Mouse (Mus musculus): ENCODE results near the gene Kcnc4. TPM values are rescaled to one million over a fixed set of nuclear protein-coding genes. Genes with fewer than 3 reads are reported as not detected.

Kcnc4 gene
- polyA plus RNA-seq, 1 experiment from 2014 or later = 0.71 TPM

DNA sequence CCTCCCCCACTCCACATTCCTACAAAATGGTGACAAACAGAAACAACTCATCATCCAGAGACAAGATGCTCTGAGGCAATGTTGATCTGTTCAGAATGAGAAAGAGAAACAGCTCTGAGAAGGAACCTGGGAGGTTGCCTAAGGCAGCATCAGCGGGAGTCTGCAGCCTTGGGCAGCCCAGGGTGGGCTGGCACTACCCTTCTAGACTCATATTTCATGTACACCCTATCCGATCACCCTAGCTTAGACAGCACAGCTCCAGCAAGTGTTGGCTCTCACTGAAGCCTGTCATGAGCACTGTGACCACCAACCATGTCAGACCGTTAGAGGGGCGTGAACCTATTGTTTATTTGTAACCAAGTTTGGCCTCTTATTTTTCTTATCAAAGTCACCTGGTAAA lies 5.1 kb downstream of the Kcnc4 start:
- Histone ChIP-seq H3K36me3 (no peaks in the 10 kb centered on the region), H3K4me1 (peaks cover 12% of the 10 kb centered on the region), H3K4me2 (replicated peaks) (no peak overlapping the region), H3K9me3 (no peaks in the 10 kb centered on the region), H3K27ac (no peak overlapping the region), H3K4me3 (no peak overlapping the region), H3K27me3 (replicated peaks) (peaks cover 44% of the 10 kb centered on the region), H3K9ac (no peak overlapping the region)
- no peak for ATAC-seq (ENCODE audit: low FRiP score, low read depth)
- WGBS = 83% methylated on average over 4 of the region's 4 CpGs

DNA sequence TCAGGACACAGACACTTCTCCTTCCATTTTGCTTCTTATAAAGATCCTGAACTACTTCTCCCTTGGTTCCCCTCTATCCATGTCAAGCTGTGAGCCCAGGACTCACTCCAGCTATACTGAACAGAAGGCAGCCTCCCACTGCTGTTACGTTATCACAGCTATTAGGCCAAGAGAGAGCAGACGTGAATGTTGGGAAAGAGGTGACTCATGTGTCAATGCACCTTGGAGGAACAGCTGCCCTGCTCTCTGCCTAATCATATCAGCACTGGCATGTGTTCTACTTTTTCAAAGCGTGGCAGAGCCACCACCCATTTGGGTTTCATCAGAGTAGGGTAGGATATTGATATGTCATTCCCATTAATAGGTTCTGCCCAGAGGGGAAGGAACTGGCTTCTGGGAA lies 12.5 kb downstream of the Kcnc4 start:
- 80% methylated on average over 3 of the region's 3 CpGs for WGBS
- no peaks in the 10 kb centered on the region for H3K4me1 ChIP-seq
- H3K9ac ChIP-seq = no peak overlapping the region
- no peak overlapping the region for H3K27ac ChIP-seq
- no peaks in the 10 kb centered on the region for H3K9me3 ChIP-seq
- no peak for ATAC-seq (ENCODE audit: low FRiP score, low read depth)
- H3K4me3 ChIP-seq = no peak overlapping the region
- no peak overlapping the region for H3K4me2 ChIP-seq (replicated peaks)
- no peaks in the 10 kb centered on the region for H3K27me3 ChIP-seq (replicated peaks)
- no peaks in the 10 kb centered on the region for H3K36me3 ChIP-seq

DNA sequence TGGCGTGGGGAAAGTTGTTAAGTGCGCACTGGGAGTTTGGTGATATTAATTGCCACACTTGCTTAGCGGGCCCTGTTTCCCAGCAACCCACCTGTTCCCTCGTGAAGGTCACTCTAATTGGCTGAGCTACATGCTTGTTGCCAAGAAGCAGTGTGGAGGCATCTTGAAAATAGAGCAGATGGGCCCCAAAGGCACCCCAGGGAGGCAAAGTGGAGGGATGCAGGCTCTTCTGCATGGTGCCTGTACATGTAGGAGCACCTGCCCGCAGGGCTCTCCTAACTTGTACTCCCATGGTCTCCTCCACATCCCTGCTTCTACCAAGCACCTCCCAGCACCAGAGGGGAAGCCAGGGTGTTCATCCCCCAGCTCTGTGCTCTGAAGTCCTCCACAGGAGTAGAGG lies 15.5 kb downstream of the Kcnc4 start:
- H3K4me2 ChIP-seq (replicated peaks) = no peak overlapping the region
- no peaks in the 10 kb centered on the region for H3K4me1 ChIP-seq
- no peak overlapping the region for H3K27ac ChIP-seq
- WGBS = 81% methylated on average over 5 of the region's 5 CpGs
- H3K4me3 ChIP-seq = no peak overlapping the region
- ATAC-seq (ENCODE audit: low FRiP score, low read depth) = no peak
- no peaks in the 10 kb centered on the region for H3K9me3 ChIP-seq
- H3K9ac ChIP-seq = no peak overlapping the region
- no peaks in the 10 kb centered on the region for H3K27me3 ChIP-seq (replicated peaks)
- H3K36me3 ChIP-seq = no peaks in the 10 kb centered on the region

DNA sequence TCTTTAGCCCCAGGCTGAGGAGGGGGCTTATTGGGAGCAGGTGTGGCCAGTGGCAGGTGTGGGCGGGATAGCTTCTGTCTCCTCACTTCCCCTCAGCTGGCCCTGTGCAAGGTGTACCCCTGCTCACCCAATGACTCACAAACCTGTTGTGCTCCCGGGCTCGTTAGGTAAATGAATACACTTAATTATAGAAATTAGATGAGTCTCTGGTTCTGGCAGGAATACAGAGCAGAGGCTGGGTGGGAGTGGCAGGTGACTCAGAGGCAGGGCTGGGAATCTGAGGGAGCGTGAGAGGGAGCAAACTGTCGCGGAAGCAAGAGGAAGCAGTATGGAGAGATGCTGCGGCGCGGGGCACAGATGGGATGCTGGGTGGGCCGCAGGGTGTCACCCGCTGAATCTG lies 17.2 kb downstream of the Kcnc4 start:
- no peaks in the 10 kb centered on the region for H3K4me1 ChIP-seq
- WGBS = 85% methylated on average over 11 of the region's 11 CpGs
- H3K36me3 ChIP-seq = no peaks in the 10 kb centered on the region
- H3K4me2 ChIP-seq (replicated peaks) = no peak overlapping the region
- no peak for ATAC-seq (ENCODE audit: low FRiP score, low read depth)
- no peak overlapping the region for H3K27ac ChIP-seq
- no peaks in the 10 kb centered on the region for H3K9me3 ChIP-seq
- H3K4me3 ChIP-seq = no peak overlapping the region
- H3K9ac ChIP-seq = no peak overlapping the region
- H3K27me3 ChIP-seq (replicated peaks) = no peaks in the 10 kb centered on the region

DNA sequence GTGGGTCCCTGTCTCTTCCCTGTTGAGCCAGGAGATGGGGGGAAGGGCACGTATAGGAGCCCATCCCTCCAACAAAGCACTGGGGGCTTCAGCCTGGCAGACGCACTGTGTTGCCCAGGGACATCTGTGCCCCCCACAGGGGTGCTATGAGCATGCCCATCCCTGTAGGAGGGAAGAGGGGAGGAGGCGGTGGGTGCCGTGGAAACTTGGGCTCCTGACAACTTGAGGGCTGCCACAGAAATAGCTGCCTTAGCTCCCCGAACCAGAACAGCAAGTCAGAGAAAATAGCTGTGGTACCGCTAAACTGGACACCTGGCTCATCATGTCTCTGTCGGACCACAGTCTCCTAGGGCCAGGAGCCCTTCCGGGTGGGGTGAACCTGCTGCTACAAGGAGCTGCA lies 18.0 kb downstream of the Kcnc4 start:
- no peaks in the 10 kb centered on the region for H3K4me1 ChIP-seq
- H3K36me3 ChIP-seq = no peaks in the 10 kb centered on the region
- no peak overlapping the region for H3K4me2 ChIP-seq (replicated peaks)
- 85% methylated on average over 8 of the region's 8 CpGs for WGBS
- H3K9ac ChIP-seq = no peak overlapping the region
- no peak overlapping the region for H3K4me3 ChIP-seq
- ATAC-seq (ENCODE audit: low FRiP score, low read depth) = no peak
- H3K27ac ChIP-seq = no peak overlapping the region
- no peaks in the 10 kb centered on the region for H3K9me3 ChIP-seq
- no peaks in the 10 kb centered on the region for H3K27me3 ChIP-seq (replicated peaks)

DNA sequence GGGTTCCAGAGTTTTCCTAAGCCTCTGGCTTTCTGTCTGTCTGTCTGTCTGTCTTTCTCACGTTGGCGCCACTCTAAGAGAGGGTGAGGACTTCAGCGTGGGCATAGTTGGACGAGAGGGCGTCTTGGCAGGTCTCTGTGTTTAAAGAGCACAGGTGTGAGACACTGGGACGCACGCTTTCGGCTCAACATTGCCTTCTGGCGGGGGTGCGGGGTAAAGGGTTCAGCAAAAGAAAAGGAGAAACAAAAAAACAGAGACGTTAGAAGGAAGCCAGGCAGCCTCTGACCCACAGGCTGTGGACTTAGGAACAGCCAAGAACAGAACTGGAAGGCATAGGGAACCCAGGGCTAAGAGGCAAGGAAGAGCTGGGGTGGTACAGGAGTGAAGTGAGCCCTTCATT lies 20.1 kb downstream of the Kcnc4 start:
- no peak overlapping the region for H3K4me2 ChIP-seq (replicated peaks)
- H3K9ac ChIP-seq = no peak overlapping the region
- H3K27me3 ChIP-seq (replicated peaks) = no peaks in the 10 kb centered on the region
- 92% methylated on average over 11 of the region's 11 CpGs for WGBS
- H3K9me3 ChIP-seq = no peaks in the 10 kb centered on the region
- H3K4me3 ChIP-seq = no peak overlapping the region
- no peaks in the 10 kb centered on the region for H3K4me1 ChIP-seq
- H3K27ac ChIP-seq = no peak overlapping the region
- H3K36me3 ChIP-seq = no peaks in the 10 kb centered on the region
- no peak for ATAC-seq (ENCODE audit: low FRiP score, low read depth)

DNA sequence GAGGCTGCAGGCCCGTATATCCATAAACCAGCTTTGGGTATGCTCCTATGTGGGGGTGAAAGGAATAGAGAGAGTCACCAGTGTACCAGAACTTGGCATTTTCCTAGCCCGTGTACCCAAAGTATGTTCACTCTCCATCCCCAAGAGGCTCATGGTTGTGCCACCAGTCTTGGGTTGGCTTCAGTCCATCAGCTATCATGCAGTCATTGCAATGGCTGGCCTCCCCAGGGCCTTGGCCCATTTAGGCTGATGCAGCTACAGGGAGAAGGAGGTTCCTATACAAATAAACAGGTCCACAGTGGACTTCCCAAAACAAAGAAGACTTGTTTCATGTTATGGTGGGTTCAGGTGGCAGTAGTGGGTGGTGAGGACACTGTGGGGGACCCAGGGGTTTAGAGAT lies 21.7 kb downstream of the Kcnc4 start:
- H3K4me2 ChIP-seq (replicated peaks) = no peak overlapping the region
- no peak overlapping the region for H3K4me3 ChIP-seq
- H3K9ac ChIP-seq = no peak overlapping the region
- H3K27ac ChIP-seq = no peak overlapping the region
- H3K9me3 ChIP-seq = no peaks in the 10 kb centered on the region
- H3K27me3 ChIP-seq (replicated peaks) = no peaks in the 10 kb centered on the region
- WGBS = 71% methylated on average over 2 of the region's 2 CpGs
- no peaks in the 10 kb centered on the region for H3K4me1 ChIP-seq
- no peak for ATAC-seq (ENCODE audit: low FRiP score, low read depth)
- H3K36me3 ChIP-seq = no peaks in the 10 kb centered on the region

DNA sequence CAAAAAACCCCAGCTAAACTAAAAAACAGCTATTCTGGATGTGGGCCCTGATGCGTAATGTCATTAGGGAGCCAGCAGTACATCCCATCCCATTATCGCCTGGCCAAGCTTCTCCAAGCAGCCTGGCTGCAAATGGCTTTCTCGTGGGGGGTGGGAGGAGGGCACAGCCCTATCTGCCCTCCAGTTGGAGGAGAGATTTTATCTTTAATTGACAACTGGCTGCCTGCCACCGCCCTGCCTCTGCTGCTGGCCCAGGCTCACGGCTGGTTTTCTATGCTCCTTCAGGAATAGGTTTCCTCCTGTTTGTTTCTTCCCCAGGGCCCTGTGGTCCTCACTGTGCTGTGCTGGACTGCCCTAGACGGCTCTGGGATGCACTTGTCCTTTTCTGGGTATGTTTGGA lies 22.9 kb downstream of the Kcnc4 start:
- no peaks in the 10 kb centered on the region for H3K4me1 ChIP-seq
- no peak overlapping the region for H3K9ac ChIP-seq
- no peak overlapping the region for H3K4me3 ChIP-seq
- ATAC-seq (ENCODE audit: low FRiP score, low read depth) = no peak
- H3K27me3 ChIP-seq (replicated peaks) = no peaks in the 10 kb centered on the region
- H3K4me2 ChIP-seq (replicated peaks) = no peak overlapping the region
- H3K27ac ChIP-seq = no peak overlapping the region
- H3K36me3 ChIP-seq = no peaks in the 10 kb centered on the region
- H3K9me3 ChIP-seq = no peaks in the 10 kb centered on the region
- 64% methylated on average over 6 of the region's 6 CpGs for WGBS

DNA sequence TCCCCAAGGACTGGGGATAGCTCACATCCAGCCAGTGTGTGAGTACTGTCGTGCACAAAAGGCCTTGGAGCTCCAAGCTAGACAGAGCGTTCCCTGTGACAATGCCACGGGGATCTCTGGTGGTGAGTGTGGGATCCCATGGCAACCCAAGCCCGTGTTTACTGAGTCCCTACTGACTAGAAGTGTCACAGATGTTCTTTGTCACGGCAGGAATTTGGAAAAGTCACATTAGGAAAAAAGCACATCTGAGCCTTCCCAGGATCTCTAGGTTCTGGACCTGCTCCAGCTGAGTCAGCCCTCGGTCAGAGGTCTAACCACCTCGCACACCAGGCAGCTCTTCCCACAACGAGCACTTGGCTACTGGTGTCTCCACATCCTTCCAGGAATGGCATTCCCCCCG lies 25.7 kb downstream of the Kcnc4 start:
- no peak overlapping the region for H3K4me3 ChIP-seq
- WGBS = 63% methylated on average over 9 of the region's 9 CpGs
- H3K4me1 ChIP-seq = no peaks in the 10 kb centered on the region
- no peak for ATAC-seq (ENCODE audit: low FRiP score, low read depth)
- no peaks in the 10 kb centered on the region for H3K9me3 ChIP-seq
- H3K4me2 ChIP-seq (replicated peaks) = no peak overlapping the region
- H3K9ac ChIP-seq = no peak overlapping the region
- H3K27ac ChIP-seq = no peak overlapping the region
- no peaks in the 10 kb centered on the region for H3K36me3 ChIP-seq
- H3K27me3 ChIP-seq (replicated peaks) = no peaks in the 10 kb centered on the region

DNA sequence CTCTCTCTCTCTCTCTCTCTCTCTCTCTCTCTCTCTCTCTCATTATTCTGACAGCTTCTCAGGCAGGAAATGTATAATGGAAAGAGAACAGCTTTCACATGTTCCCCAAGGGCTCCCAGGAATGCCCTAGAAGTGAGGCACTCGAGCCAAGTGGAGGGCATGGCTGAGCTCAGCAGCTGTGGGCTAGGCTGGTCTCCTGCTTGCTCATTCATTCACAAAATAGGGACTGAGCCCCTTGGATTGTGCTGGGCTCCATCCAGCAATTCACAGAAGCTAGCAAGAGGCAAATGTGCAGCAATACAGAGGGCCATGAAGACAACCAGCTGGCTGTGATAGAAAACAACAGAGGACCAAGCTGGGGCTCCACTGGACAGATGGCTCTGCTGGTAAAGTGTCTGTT lies 28.1 kb downstream of the Kcnc4 start:
- no peaks in the 10 kb centered on the region for H3K27me3 ChIP-seq (replicated peaks)
- no peaks in the 10 kb centered on the region for H3K36me3 ChIP-seq
- no peaks in the 10 kb centered on the region for H3K9me3 ChIP-seq
- no peaks in the 10 kb centered on the region for H3K4me1 ChIP-seq
- WGBS = 32% methylated on average over 1 of the region's 1 CpGs
- no peak overlapping the region for H3K9ac ChIP-seq
- ATAC-seq (ENCODE audit: low FRiP score, low read depth) = no peak
- H3K4me2 ChIP-seq (replicated peaks) = no peak overlapping the region
- no peak overlapping the region for H3K27ac ChIP-seq
- H3K4me3 ChIP-seq = no peak overlapping the region

DNA sequence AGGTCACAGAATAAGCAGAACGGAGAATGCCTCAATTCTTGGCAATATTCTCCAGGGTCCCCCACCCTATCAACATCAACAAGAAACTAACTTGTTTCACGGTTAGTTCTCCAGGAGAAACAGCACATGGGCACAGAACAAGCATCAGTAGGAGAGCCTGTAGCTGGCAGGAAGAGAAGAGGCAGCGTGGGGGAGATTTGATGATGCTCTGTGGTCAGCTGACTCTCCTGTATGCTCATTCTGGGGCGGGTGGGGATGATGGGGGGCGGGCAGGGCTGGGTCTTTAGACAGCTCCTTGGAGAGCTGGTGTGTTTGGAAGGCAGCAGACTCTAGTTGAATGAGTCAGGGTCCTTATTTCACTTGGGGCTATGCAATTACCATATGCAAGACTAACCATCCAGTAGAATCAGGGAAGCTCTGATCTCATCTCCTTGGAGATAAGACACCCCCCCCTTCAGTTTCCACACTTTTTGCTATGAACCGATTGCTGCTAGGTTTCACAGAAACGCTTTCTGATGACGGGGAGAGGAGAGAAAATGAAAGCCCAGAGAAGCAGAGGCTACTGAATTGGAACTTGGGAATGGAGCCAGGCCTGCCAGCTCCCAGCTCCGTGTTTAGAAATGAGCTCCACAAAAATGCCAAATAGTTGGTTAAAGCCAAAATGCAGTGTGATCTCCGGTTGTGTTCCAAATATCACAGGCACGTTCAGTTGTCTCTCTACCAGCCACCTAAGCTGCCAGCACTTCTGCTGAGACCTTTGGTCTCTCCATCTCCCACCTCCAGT lies 34.9 kb downstream of the Kcnc4 start:
- Histone ChIP-seq H3K9me3 (no peaks in the 10 kb centered on the region), H3K27ac (no peak overlapping the region), H3K4me2 (replicated peaks) (no peak overlapping the region), H3K36me3 (no peaks in the 10 kb centered on the region), H3K27me3 (replicated peaks) (no peaks in the 10 kb centered on the region), H3K4me3 (no peak overlapping the region), H3K4me1 (no peaks in the 10 kb centered on the region), H3K9ac (no peak overlapping the region)
- ATAC-seq (ENCODE audit: low FRiP score, low read depth) = no peak
- WGBS = 75% methylated on average over 11 of the region's 11 CpGs

DNA sequence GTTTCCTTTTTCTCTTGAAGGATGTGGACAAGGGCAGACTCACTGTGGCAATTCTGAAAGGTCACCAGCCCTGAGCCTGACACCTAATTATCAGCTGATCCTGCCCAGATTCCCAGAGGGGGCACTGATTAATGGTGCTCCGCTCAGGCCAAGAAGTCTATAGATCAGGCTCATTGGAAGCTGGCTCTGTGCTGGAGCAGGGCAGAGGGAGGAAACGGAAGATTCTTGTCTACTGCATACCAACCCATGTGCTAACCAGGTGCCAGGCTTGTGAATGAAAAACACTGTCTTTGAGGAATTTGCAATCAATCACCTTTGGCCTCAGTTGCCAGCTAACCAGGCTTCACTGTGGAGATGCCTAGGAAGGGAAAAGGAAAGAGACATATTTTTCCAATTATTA lies 39.2 kb downstream of the Kcnc4 start:
- no peak for ATAC-seq (ENCODE audit: low FRiP score, low read depth)
- no peaks in the 10 kb centered on the region for H3K4me1 ChIP-seq
- no peaks in the 10 kb centered on the region for H3K36me3 ChIP-seq
- H3K27ac ChIP-seq = no peak overlapping the region
- H3K9ac ChIP-seq = no peak overlapping the region
- WGBS = 59% methylated on average over 2 of the region's 2 CpGs
- no peak overlapping the region for H3K4me3 ChIP-seq
- no peaks in the 10 kb centered on the region for H3K27me3 ChIP-seq (replicated peaks)
- no peaks in the 10 kb centered on the region for H3K9me3 ChIP-seq
- H3K4me2 ChIP-seq (replicated peaks) = no peak overlapping the region

DNA sequence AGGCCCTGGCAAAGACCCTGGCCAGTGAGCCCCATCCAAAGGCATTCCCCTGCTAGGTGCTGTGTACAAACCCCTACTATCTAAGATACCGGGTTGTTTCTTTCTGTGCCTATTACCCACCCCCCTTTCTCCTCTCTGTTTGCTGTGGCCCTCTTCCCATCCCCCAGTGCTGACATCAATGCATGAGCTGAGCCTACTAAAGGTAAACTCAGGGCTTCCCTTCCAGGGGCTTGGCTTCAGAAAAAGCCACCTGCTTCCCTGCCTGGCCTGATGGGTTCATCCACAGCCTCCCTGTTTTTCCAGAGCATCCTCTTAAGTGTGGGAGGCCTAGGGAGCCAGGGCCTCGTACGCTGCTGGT lies 42.1 kb downstream of the Kcnc4 start:
- Histone ChIP-seq H3K27me3 (replicated peaks) (no peaks in the 10 kb centered on the region), H3K4me3 (no peak overlapping the region), H3K36me3 (no peaks in the 10 kb centered on the region), H3K4me1 (peaks cover 9% of the 10 kb centered on the region), H3K9me3 (no peaks in the 10 kb centered on the region), H3K27ac (no peak overlapping the region), H3K4me2 (replicated peaks) (no peak overlapping the region), H3K9ac (no peak overlapping the region)
- 80% methylated on average over 3 of the region's 3 CpGs for WGBS
- no peak for ATAC-seq (ENCODE audit: low FRiP score, low read depth)

Measured in neural tube, embryonic 12.5 days (tissue).